Mouse (Mus musculus): ENCODE data around the gene Mgll.

GRCm38 (mm10) chr6:88870594-88870993 is 146.4 kb downstream of the Mgll start:
- no peak for TF ChIP-seq CTCF (IDR thresholded peaks at IDR 0.05; ENCODE audit: insufficient read depth, low read depth, low read length)
- TF ChIP-seq POLR2A (IDR thresholded peaks at IDR 0.05; ENCODE audit: insufficient read depth, low read depth, low read length), result no peak

All from olfactory bulb, adult 2 months (tissue).